8 mouse cellular contexts compared by ENCODE assay signal in genomic region chr4:129239075-129239474, GRCm38 (mm10). TPM values are rescaled to one million over a fixed set of nuclear protein-coding genes. Genes with fewer than 3 reads are reported as not detected.
DNase-seq lines count a peak whose midpoint lies in the region; ATAC-seq and TF ChIP-seq lines count a peak whose summit lies in the region.

No protein-coding gene starts in this region.

- H3K36me3 ChIP-seq in ES-Bruce4 (ENCODE audit: control insufficient read depth, insufficient read depth, low read length, poor library complexity, severe bottlenecking), result no peaks in the 10 kb centered on the region
- no peaks in the 10 kb centered on the region for H3K36me3 ChIP-seq in lung, embryonic 14.5 days (ENCODE audit: insufficient read depth)

- 1% methylated on average over 29 of the region's 29 CpGs for WGBS in lung, embryonic 14.5 days

- peaks cover 19% of the 10 kb centered on the region for H3K4me1 ChIP-seq in ES-Bruce4 (ENCODE audit: control insufficient read depth, insufficient read depth, low read length)
- H3K4me1 ChIP-seq in brown adipose tissue, adult 24 weeks (ENCODE audit: control insufficient read depth, insufficient read depth, insufficient read length, low read length), result peaks cover 14% of the 10 kb centered on the region
- H3K4me1 ChIP-seq in embryonic fibroblast, embryonic 13.5 days (ENCODE audit: control insufficient read depth, insufficient read depth, low read length), result 0 out of 2 replicates have a peak, but pooled peaks cover 3% of the 10 kb centered on the region
- peaks cover 14% of the 10 kb centered on the region; the same call in 1 of the 2 replicates for H3K4me1 ChIP-seq in lung, embryonic 14.5 days (ENCODE audit: insufficient read depth)

- H3K4me2 ChIP-seq in lung, embryonic 14.5 days, result peak overlapping the region; percentile 81

- intact Hi-C loops in heart, postnatal 14 days (cut with DNase I), result no loop called here

- peak; percentile 87 for ATAC-seq in lung, embryonic 14.5 days (ENCODE audit: insufficient read depth)

- H3K27ac ChIP-seq in ES-Bruce4 (ENCODE audit: insufficient read depth, low read length), result peak overlapping the region; percentile 13; the same call in 1 of the 2 replicates
- no peak overlapping the region for H3K27ac ChIP-seq in brown adipose tissue, adult 24 weeks (replicated peaks; ENCODE audit: low read depth, low read length)
- H3K27ac ChIP-seq in embryonic fibroblast, embryonic 13.5 days (ENCODE audit: insufficient read depth, low read length), result no peak overlapping the region
- peak overlapping the region; percentile 55; the same call in 1 of the 2 replicates for H3K27ac ChIP-seq in layer of hippocampus, adult 2 months
- no peak overlapping the region for H3K27ac ChIP-seq in lung, embryonic 14.5 days (ENCODE audit: low read depth)

- TF ChIP-seq EP300 in ES-Bruce4 (IDR thresholded peaks at IDR 0.05; ENCODE audit: insufficient read depth, low read depth, low read length), result no peak

- peak overlapping the region; percentile 92 for H3K4me3 ChIP-seq in ES-Bruce4 (ENCODE audit: low read depth, low read length)
- H3K4me3 ChIP-seq in brown adipose tissue, adult 24 weeks (ENCODE audit: insufficient read depth, low read depth, low read length), result peak overlapping the region; percentile 41
- peak overlapping the region; percentile 50 for H3K4me3 ChIP-seq in embryonic fibroblast, embryonic 13.5 days (ENCODE audit: insufficient read depth, low read length)
- peak overlapping the region; percentile 65 for H3K4me3 ChIP-seq in layer of hippocampus, adult 2 months
- peak overlapping the region; percentile 64 for H3K4me3 ChIP-seq in lung, embryonic 14.5 days (ENCODE audit: low read depth, low read length)

- no peak for TF ChIP-seq CTCF in ES-Bruce4 (IDR thresholded peaks at IDR 0.05; ENCODE audit: low read depth, low read length)
- TF ChIP-seq CTCF in embryonic fibroblast, embryonic 13.5 days (IDR thresholded peaks at IDR 0.05; ENCODE audit: borderline replicate concordance, insufficient read depth, low read length), result no peak
- no peak for TF ChIP-seq CTCF in layer of hippocampus, adult 2 months (conservative IDR thresholded peaks at IDR 0.05)
- TF ChIP-seq CTCF in lung, embryonic 14.5 days (IDR thresholded peaks at IDR 0.05; ENCODE audit: low read depth), result no peak

- no peaks in the 10 kb centered on the region for H3K9me3 ChIP-seq in ES-Bruce4 (replicated peaks; ENCODE audit: control insufficient read depth, insufficient read depth, low read length, poor library complexity, severe bottlenecking)
- no peaks in the 10 kb centered on the region for H3K9me3 ChIP-seq in lung, embryonic 14.5 days (ENCODE audit: low read depth, low read length)

- peak; percentile 57 to 59 for DNase-seq in heart, postnatal 14 days
- DNase-seq in layer of hippocampus, adult 2 months (ENCODE audit: low spot score in 2 of 2), result peak; percentile 56 to 58
- peak; percentile 90 for DNase-seq in lung, embryonic 14.5 days
- DNase-seq in ovary, adult 18-20 months (ENCODE audit: low spot score), result peak; percentile 73
- peak; percentile 39 to 46 for DNase-seq in thymus, postnatal 36 days

- peak overlapping the region; percentile 66 for H3K9ac ChIP-seq in ES-Bruce4 (ENCODE audit: low read depth, poor library complexity, severe bottlenecking)
- peak overlapping the region; percentile 50 for H3K9ac ChIP-seq in lung, embryonic 14.5 days

- no peaks in the 10 kb centered on the region for H3K27me3 ChIP-seq in ES-Bruce4 (ENCODE audit: control insufficient read depth, insufficient read depth, low read length, poor library complexity, severe bottlenecking)
- no peaks in the 10 kb centered on the region for H3K27me3 ChIP-seq in lung, embryonic 14.5 days (ENCODE audit: insufficient read depth, low read length)

- no peak for TF ChIP-seq POLR2A in ES-Bruce4 (IDR thresholded peaks at IDR 0.05; ENCODE audit: insufficient read depth, low read length)
- TF ChIP-seq POLR2A in embryonic fibroblast, embryonic 13.5 days (IDR thresholded peaks at IDR 0.05; ENCODE audit: low read depth, low read length), result no peak; the same call in 1 of the 2 replicates

RNA-seq across cellular contexts. Expression of gene C77080, which starts 22.1 kb away (rescaled TPM):
- polyA plus RNA-seq in ES-Bruce4 (2011; ENCODE audit: insufficient read depth, insufficient read length, low read depth, missing spikeins), result 50.2 and 55.1 TPM in 2 replicates
- 1.9 and 2.6 TPM in 2 replicates for polyA plus RNA-seq in brown adipose tissue, adult 24 weeks (2012; ENCODE audit: insufficient read depth, insufficient read length, missing spikeins)
- 7.0 and 11.0 TPM in 2 replicates for polyA plus RNA-seq in embryonic fibroblast, embryonic 13.5 days (2011; ENCODE audit: insufficient read length, low read depth, missing spikeins)
- total RNA-seq in heart, postnatal 14 days (2021), result 1 to 10 TPM; 4.8 to 5.7 TPM
- 1 to 10 TPM; 6.7 to 7.4 TPM for total RNA-seq in layer of hippocampus, adult 2 months (2021)
- 2.8 and 3.2 TPM in 2 replicates for polyA plus RNA-seq in lung, embryonic 14.5 days (2014; fragmentation: Nextera tagmentation; extraction: Ambion mirVana)

RNA-seq across cellular contexts. Expression of gene Sync, which starts 48.3 kb away (rescaled TPM):
- polyA plus RNA-seq in ES-Bruce4 (2011; ENCODE audit: insufficient read depth, insufficient read length, low read depth, missing spikeins), result 0.87 and 0.90 TPM in 2 replicates
- polyA plus RNA-seq in brown adipose tissue, adult 24 weeks (2012; ENCODE audit: insufficient read depth, insufficient read length, missing spikeins), result 0.75 and 1.3 TPM in 2 replicates
- polyA plus RNA-seq in embryonic fibroblast, embryonic 13.5 days (2011; ENCODE audit: insufficient read length, low read depth, missing spikeins), result 9.4 and 15.0 TPM in 2 replicates
- total RNA-seq in heart, postnatal 14 days (2021), result 10 to 100 TPM; 11.4 to 12.5 TPM
- total RNA-seq in layer of hippocampus, adult 2 months (2021), result 1 to 10 TPM in 1 of 2 experiments, under 1 TPM in 1; 0.98 to 1.1 TPM
- 0.33 and 0.54 TPM in 2 replicates for polyA plus RNA-seq in lung, embryonic 14.5 days (2014; fragmentation: Nextera tagmentation; extraction: Ambion mirVana)

RNA-seq across cellular contexts. Expression of gene Yars, which starts 49.5 kb away (rescaled TPM):
- polyA plus RNA-seq in ES-Bruce4 (2011; ENCODE audit: insufficient read depth, insufficient read length, low read depth, missing spikeins), result 90.6 and 99.8 TPM in 2 replicates
- polyA plus RNA-seq in brown adipose tissue, adult 24 weeks (2012; ENCODE audit: insufficient read depth, insufficient read length, missing spikeins), result 18.8 and 19.3 TPM in 2 replicates
- polyA plus RNA-seq in embryonic fibroblast, embryonic 13.5 days (2011; ENCODE audit: insufficient read length, low read depth, missing spikeins), result 104 and 112 TPM in 2 replicates
- total RNA-seq in heart, postnatal 14 days (2021), result 10 to 100 TPM; 26.5 to 30.5 TPM
- total RNA-seq in layer of hippocampus, adult 2 months (2021), result 10 to 100 TPM; 93.4 to 95.1 TPM
- polyA plus RNA-seq in lung, embryonic 14.5 days (2014; fragmentation: Nextera tagmentation; extraction: Ambion mirVana), result 84.4 and 92.2 TPM in 2 replicates

RNA-seq across cellular contexts. Expression of gene S100pbp, which starts 49.5 kb away (rescaled TPM):
- 80.0 and 83.5 TPM in 2 replicates for polyA plus RNA-seq in ES-Bruce4 (2011; ENCODE audit: insufficient read depth, insufficient read length, low read depth, missing spikeins)
- 4.6 and 12.6 TPM in 2 replicates for polyA plus RNA-seq in brown adipose tissue, adult 24 weeks (2012; ENCODE audit: insufficient read depth, insufficient read length, missing spikeins)
- 59.9 and 65.4 TPM in 2 replicates for polyA plus RNA-seq in embryonic fibroblast, embryonic 13.5 days (2011; ENCODE audit: insufficient read length, low read depth, missing spikeins)
- 10 to 100 TPM; 16.7 to 17.7 TPM for total RNA-seq in heart, postnatal 14 days (2021)
- total RNA-seq in layer of hippocampus, adult 2 months (2021), result 10 to 100 TPM; 33.6 to 36.0 TPM
- polyA plus RNA-seq in lung, embryonic 14.5 days (2014; fragmentation: Nextera tagmentation; extraction: Ambion mirVana), result 17.3 and 18.1 TPM in 2 replicates

Comparison
In these comparisons a context has a peak if more than half of its experiments do, and no peak if none do; other contexts are left out.
1. H3K27ac ChIP-seq: peak in ES-Bruce4 (single experiment) and layer of hippocampus, adult 2 months (single experiment); none in brown adipose tissue, adult 24 weeks (single experiment), embryonic fibroblast, embryonic 13.5 days (single experiment) and lung, embryonic 14.5 days (single experiment).
2. H3K4me3 ChIP-seq: peak in every context shown above with its lines; median percentile 92 in ES-Bruce4; 65 in layer of hippocampus, adult 2 months; 64 in lung, embryonic 14.5 days; 50 in embryonic fibroblast, embryonic 13.5 days; 41 in brown adipose tissue, adult 24 weeks.
3. Peak in every context shown above with its lines, with median percentiles within 50 percentile points of each other: DNase-seq.